Mouse (Mus musculus) midbrain, embryonic 12.5 days (tissue): Measurements from ENCODE around the gene Arhgap21. TPM values are rescaled to one million over a fixed set of nuclear protein-coding genes. Genes with fewer than 3 reads are reported as not detected.

Experiments used
- ATAC-seq: fragments of 200-750 bp; cut with Nextera tagmentation; 2 replicates; pipeline ENCODE4 v1.8.0; 2017; ENCODE audit warnings: low read depth, moderate TSS enrichment, moderate library complexity; ENCODE audit not compliant: low FRiP score
- H3K27ac ChIP-seq: fragments of 300-500 bp; sonication (generic); replicated peaks from 2 replicates; pipeline ENCODE4 v1.5.1; 2016; ENCODE audit warnings: mild to moderate bottlenecking
- H3K27me3 ChIP-seq: fragments of 300-500 bp; sonication (generic); 2 replicates; pipeline ENCODE4 v1.6.1; 2016; ENCODE audit warnings: mild to moderate bottlenecking
- H3K36me3 ChIP-seq: fragments of 300-500 bp; sonication (generic); 2 replicates; pipeline ENCODE4 v1.6.1; 2016
- H3K4me1 ChIP-seq: fragments of 300-500 bp; sonication (generic); 2 replicates; pipeline ENCODE4 v1.6.1; 2016
- H3K4me2 ChIP-seq: fragments of 300-500 bp; sonication (generic); replicated peaks from 2 replicates; pipeline ENCODE4 v1.6.1; 2016; ENCODE audit warnings: mild to moderate bottlenecking, moderate library complexity
- H3K4me3 ChIP-seq: fragments of 300-500 bp; sonication (generic); 2 replicates; pipeline ENCODE4 v1.5.1; 2016; ENCODE audit warnings: mild to moderate bottlenecking
- H3K9ac ChIP-seq: fragments of 300-500 bp; sonication (generic); replicated peaks from 2 replicates; pipeline ENCODE4 v1.6.1; 2016; ENCODE audit warnings: mild to moderate bottlenecking, moderate library complexity
- H3K9me3 ChIP-seq: fragments of 300-500 bp; sonication (generic); 2 replicates; pipeline ENCODE4 v1.6.1; 2016; ENCODE audit warnings: mild to moderate bottlenecking
- WGBS: fragments of 180-500 bp; shearing (Covaris S2); methylation state at CpG from one replicate; pipeline ENCODE4 v1.1.7; 2016; 5-methylcytosine and 5-hydroxymethylcytosine counted together
- polyA plus RNA-seq: library from polyadenylated mRNA; unstranded; fragments of >200 nt; fragmentation: Nextera tagmentation; extraction: Ambion mirVana; gene quantifications from 2 replicates; pipeline ENCODE4 v1.2.1, GENCODE M21; 2016

The Arhgap21 gene
- polyA plus RNA-seq, 1 experiment from 2014 or later: 67.8 TPM

GRCm38 (mm10) chr2:20949168-20949567 is 19.5 kb downstream of the Arhgap21 start:
- no peaks in the 10 kb centered on the region for H3K27me3 ChIP-seq
- WGBS: 94% methylated on average over 3 of the region's 3 CpGs
- H3K4me1 ChIP-seq: peaks cover 24% of the 10 kb centered on the region
- 0 out of 2 replicates have a peak, but pooled peaks cover 3% of the 10 kb centered on the region for H3K36me3 ChIP-seq
- no peak overlapping the region for H3K4me2 ChIP-seq
- H3K27ac ChIP-seq: no peak overlapping the region
- no peak overlapping the region for H3K4me3 ChIP-seq
- 0 out of 2 replicates have a peak, but pooled peaks cover 3% of the 10 kb centered on the region for H3K9me3 ChIP-seq
- no peak overlapping the region for H3K9ac ChIP-seq
- no peak for ATAC-seq

DNA sequence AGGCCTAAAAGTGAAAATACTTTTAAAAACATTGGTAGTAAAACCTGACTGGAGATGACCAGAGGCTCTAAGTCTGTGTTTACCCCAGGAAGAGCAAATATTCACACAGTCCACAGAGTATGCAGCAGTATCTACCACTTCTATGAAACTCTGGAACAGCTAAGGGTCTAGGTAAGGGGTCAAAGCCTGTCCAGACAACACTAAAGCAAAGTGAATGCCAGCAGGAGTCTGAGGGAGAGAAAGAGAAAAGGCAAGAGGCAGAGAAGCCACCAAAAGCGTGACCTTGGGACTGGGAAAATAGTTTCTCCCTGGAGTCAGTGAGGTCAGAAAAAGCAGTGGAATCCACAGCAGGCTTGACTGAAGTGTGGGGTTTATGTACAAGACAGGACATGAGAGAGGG is 21.6 kb downstream of the Arhgap21 start:
- Histone ChIP-seq H3K27me3 (no peaks in the 10 kb centered on the region), H3K4me3 (no peak overlapping the region), H3K27ac (no peak overlapping the region), H3K9me3 (0 out of 2 replicates have a peak, but pooled peaks cover 3% of the 10 kb centered on the region), H3K4me2 (no peak overlapping the region), H3K36me3 (0 out of 2 replicates have a peak, but pooled peaks cover 3% of the 10 kb centered on the region), H3K9ac (no peak overlapping the region), H3K4me1 (peaks cover 43% of the 10 kb centered on the region)
- WGBS: 74% methylated on average over 1 of the region's 1 CpGs
- ATAC-seq: no peak

GRCm38 (mm10) chr2:20945596-20945995 is 23.1 kb downstream of the Arhgap21 start:
- 95% methylated on average over 5 of the region's 5 CpGs for WGBS
- Histone ChIP-seq H3K9ac (no peak overlapping the region), H3K27me3 (no peaks in the 10 kb centered on the region), H3K27ac (no peak overlapping the region), H3K36me3 (0 out of 2 replicates have a peak, but pooled peaks cover 3% of the 10 kb centered on the region), H3K4me3 (no peak overlapping the region), H3K4me2 (no peak overlapping the region), H3K9me3 (0 out of 2 replicates have a peak, but pooled peaks cover 3% of the 10 kb centered on the region), H3K4me1 (peaks cover 48% of the 10 kb centered on the region)
- no peak for ATAC-seq

DNA sequence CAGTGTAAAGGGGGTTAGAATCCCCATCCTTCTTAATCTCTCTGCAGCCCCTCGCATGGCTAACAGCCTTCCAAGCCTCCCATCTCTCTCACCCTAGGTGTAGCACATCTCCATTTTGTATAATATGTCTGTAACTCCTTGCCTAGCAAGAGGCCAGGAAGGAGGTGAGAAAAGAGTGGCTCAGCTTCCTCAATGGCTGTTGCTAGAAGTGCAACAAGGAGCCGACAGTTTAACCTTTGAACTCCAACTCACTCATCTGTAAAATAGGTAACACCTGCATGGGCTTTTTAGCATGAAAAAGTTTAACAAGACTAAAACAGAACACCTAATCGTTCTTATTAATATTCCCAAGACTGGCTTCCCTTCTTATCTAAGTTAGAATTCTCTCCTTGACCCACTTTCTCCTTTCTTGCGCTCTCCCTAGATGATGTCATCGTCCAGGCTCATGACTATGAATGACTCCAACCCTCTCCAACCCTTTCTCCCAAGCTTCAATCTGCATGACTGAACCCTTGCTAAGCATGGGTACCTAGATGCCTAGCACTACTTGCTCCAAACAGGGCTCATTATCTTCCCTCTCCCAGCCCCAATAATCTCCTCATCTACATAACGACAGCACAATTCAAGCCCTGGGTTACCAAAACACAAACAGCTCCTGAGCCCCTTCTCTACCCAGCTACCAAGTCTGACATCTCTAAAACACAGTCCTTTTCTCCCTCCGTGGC is 24.8 kb downstream of the Arhgap21 start:
- H3K9ac ChIP-seq: no peak overlapping the region
- H3K27ac ChIP-seq: peak overlapping the region; percentile 56
- no peak overlapping the region for H3K4me2 ChIP-seq
- no peaks in the 10 kb centered on the region for H3K27me3 ChIP-seq
- peak; percentile 70 for ATAC-seq
- 18% methylated on average over 7 of the region's 7 CpGs for WGBS
- H3K9me3 ChIP-seq: 0 out of 2 replicates have a peak, but pooled peaks cover 3% of the 10 kb centered on the region
- H3K4me3 ChIP-seq: no peak overlapping the region
- peaks cover 48% of the 10 kb centered on the region for H3K4me1 ChIP-seq
- H3K36me3 ChIP-seq: 0 out of 2 replicates have a peak, but pooled peaks cover 3% of the 10 kb centered on the region

GRCm38 (mm10) chr2:20943222-20943621 is 25.5 kb downstream of the Arhgap21 start:
- Histone ChIP-seq H3K27me3 (no peaks in the 10 kb centered on the region), H3K4me1 (peaks cover 52% of the 10 kb centered on the region), H3K36me3 (0 out of 2 replicates have a peak, but pooled peaks cover 3% of the 10 kb centered on the region), H3K9ac (no peak overlapping the region), H3K27ac (peak overlapping the region; percentile 56; the same call in 1 of the 2 replicates), H3K4me3 (no peak overlapping the region), H3K4me2 (0 out of 2 replicates have a peak overlapping the region, but pooled peaks have one; percentile 3), H3K9me3 (0 out of 2 replicates have a peak, but pooled peaks cover 3% of the 10 kb centered on the region)
- peak; percentile 68 for ATAC-seq
- WGBS: 5% methylated on average over 5 of the region's 5 CpGs

- Histone ChIP-seq H3K4me2 (no peak overlapping the region), H3K27me3 (no peaks in the 10 kb centered on the region), H3K4me3 (no peak overlapping the region), H3K4me1 (peaks cover 58% of the 10 kb centered on the region), H3K27ac (no peak overlapping the region), H3K36me3 (0 out of 2 replicates have a peak, but pooled peaks cover 3% of the 10 kb centered on the region), H3K9me3 (0 out of 2 replicates have a peak, but pooled peaks cover 3% of the 10 kb centered on the region), H3K9ac (no peak overlapping the region)
- no peak for ATAC-seq
- 65% methylated on average over 10 of the region's 10 CpGs for WGBS
These were observed 26.1 kb downstream of the Arhgap21 start for GRCm38 (mm10) chr2:20942434-20943198.

DNA sequence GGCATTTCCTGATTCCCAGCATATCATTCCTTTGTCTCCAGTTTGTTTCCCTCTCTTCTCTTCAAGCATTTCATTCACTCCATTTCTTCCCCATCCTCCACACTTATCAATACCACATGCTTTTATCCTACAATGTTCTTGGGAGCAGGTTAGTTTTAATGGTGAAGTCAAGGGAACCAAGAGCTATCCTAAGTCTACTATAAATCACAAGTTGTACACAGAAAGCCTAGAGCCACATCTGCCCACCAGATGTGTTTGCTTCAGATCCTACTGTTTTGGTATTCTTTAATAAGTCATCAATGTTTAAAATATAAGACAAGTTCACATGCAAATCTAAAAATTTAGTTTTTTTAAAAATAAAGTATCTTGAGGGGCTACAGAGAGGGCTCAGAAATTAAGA is 27.6 kb downstream of the Arhgap21 start:
- no peak for ATAC-seq

DNA sequence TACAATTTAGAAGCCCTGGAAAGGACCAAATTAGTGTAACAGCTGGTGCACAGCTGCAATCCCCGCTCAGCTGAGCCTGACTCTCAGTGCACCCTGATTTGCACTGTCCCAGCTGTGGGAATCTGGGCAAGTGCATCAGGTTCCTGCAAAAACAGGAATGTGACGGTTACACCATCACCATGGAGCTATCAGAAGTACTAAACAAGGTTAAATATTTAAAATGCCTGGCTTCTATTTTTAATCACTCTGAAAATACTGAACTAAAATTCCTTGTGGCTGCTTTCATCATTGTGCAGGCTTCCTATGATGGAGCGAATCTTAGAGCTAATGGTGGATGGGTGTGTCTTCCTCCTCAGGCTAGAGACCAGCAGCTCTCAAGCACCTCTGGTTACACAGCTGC is 29.3 kb downstream of the Arhgap21 start:
- Histone ChIP-seq H3K36me3 (peaks cover 5% of the 10 kb centered on the region; the same call in 1 of the 2 replicates), H3K4me3 (no peak overlapping the region), H3K9ac (no peak overlapping the region), H3K27me3 (no peaks in the 10 kb centered on the region), H3K4me2 (no peak overlapping the region), H3K4me1 (peaks cover 58% of the 10 kb centered on the region), H3K27ac (no peak overlapping the region), H3K9me3 (no peaks in the 10 kb centered on the region)
- 93% methylated on average over 3 of the region's 3 CpGs for WGBS
- no peak for ATAC-seq

More for the DNA sequence above, 27.6 kb downstream of the Arhgap21 start:
- Histone ChIP-seq H3K4me2 (no peak overlapping the region), H3K4me3 (no peak overlapping the region), H3K27ac (no peak overlapping the region), H3K9ac (no peak overlapping the region), H3K9me3 (0 out of 2 replicates have a peak, but pooled peaks cover 3% of the 10 kb centered on the region), H3K36me3 (peaks cover 7% of the 10 kb centered on the region; the same call in 1 of the 2 replicates), H3K27me3 (no peaks in the 10 kb centered on the region), H3K4me1 (peaks cover 61% of the 10 kb centered on the region)

DNA sequence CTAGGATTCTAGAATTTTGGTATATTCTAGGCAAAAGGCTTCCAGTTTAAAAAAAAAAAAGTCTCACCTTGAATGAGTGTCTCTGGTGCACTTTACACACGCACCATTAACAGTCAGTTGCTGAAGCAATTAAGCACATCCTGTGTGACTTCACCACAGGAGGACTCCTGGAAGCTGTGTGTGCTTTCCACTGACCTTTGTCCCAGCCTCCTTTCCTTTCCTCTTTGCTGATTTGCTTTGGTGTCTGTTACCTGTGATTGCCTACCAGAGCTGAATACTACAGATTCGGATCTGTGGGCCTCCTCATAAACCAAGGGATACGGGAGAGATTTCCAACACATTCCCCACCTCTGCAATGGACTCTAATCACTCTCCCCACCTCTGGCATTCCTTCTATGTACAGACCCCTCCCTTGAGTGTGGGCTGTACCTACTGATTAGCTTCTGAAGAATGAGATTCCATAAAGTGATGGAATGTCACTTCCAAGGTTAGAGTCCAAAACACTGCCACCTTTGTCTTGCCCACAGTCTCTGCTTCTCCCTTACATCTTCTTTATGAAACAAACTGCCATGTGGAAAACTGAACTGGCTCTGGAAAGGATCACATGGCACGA is 32.0 kb downstream of the Arhgap21 start:
- Histone ChIP-seq H3K4me2 (no peak overlapping the region), H3K4me1 (peaks cover 36% of the 10 kb centered on the region), H3K36me3 (peaks cover 5% of the 10 kb centered on the region; the same call in 1 of the 2 replicates), H3K4me3 (no peak overlapping the region), H3K9ac (no peak overlapping the region), H3K9me3 (no peaks in the 10 kb centered on the region), H3K27me3 (no peaks in the 10 kb centered on the region), H3K27ac (no peak overlapping the region)
- no peak for ATAC-seq
- WGBS: 92% methylated on average over 4 of the region's 4 CpGs

- H3K36me3 ChIP-seq: peaks cover 5% of the 10 kb centered on the region; the same call in 1 of the 2 replicates
- no peak overlapping the region for H3K27ac ChIP-seq
- no peak for ATAC-seq
- 51% methylated on average over 9 of the region's 9 CpGs for WGBS
- H3K4me3 ChIP-seq: no peak overlapping the region
- H3K27me3 ChIP-seq: no peaks in the 10 kb centered on the region
- H3K4me2 ChIP-seq: no peak overlapping the region
- H3K4me1 ChIP-seq: peaks cover 27% of the 10 kb centered on the region
- no peaks in the 10 kb centered on the region for H3K9me3 ChIP-seq
- H3K9ac ChIP-seq: no peak overlapping the region
These were observed 34.3 kb downstream of the Arhgap21 start for GRCm38 (mm10) chr2:20934406-20934805.

- Histone ChIP-seq H3K27me3 (no peaks in the 10 kb centered on the region), H3K4me1 (peaks cover 14% of the 10 kb centered on the region), H3K36me3 (peaks cover 5% of the 10 kb centered on the region; the same call in 1 of the 2 replicates), H3K4me2 (no peak overlapping the region), H3K9ac (no peak overlapping the region), H3K27ac (no peak overlapping the region), H3K9me3 (no peaks in the 10 kb centered on the region), H3K4me3 (no peak overlapping the region)
- WGBS: 93% methylated on average over 8 of the region's 8 CpGs
- ATAC-seq: no peak
These were observed 35.9 kb downstream of the Arhgap21 start for GRCm38 (mm10) chr2:20932748-20933313.
